Mouse (Mus musculus): ENCODE measurements at regions not wholly inside any gene's neighbourhood (a gene's known extent, or its start where the extent isn't known, plus 50 kb on each side); places are given as distances from the start of the nearest gene placed in this dataset.

GRCm38 (mm10) chr3:128226930-128227585 is 330.9 kb upstream of the Fam241a start:
- DNase-seq (ENCODE audit: low spot score in 2 of 2) = no peak

- no peak for DNase-seq (ENCODE audit: low spot score in 2 of 2)
Measured at GRCm38 (mm10) chr3:128226503-128226902, 330.4 kb upstream of the Fam241a start.

GRCm38 (mm10) chr3:128222344-128222743 is 326.2 kb upstream of the Fam241a start:
- DNase-seq (ENCODE audit: low spot score in 2 of 2) = no peak

- no peak for DNase-seq (ENCODE audit: low spot score in 2 of 2)
Measured at GRCm38 (mm10) chr3:128221625-128222024, 325.5 kb upstream of the Fam241a start.

- no peak for DNase-seq (ENCODE audit: low spot score in 2 of 2)
Measured at GRCm38 (mm10) chr3:128220776-128221550, 324.8 kb upstream of the Fam241a start.

GRCm38 (mm10) chr3:128217765-128218415 is 321.8 kb upstream of the Fam241a start:
- DNase-seq (ENCODE audit: low spot score in 2 of 2) = no peak

- DNase-seq (ENCODE audit: low spot score in 2 of 2) = no peak
Measured at GRCm38 (mm10) chr3:128212256-128212655, 316.1 kb upstream of the Fam241a start.

- DNase-seq (ENCODE audit: low spot score in 2 of 2) = no peak
Measured at GRCm38 (mm10) chr3:128210591-128210990, 314.5 kb upstream of the Fam241a start.

- DNase-seq (ENCODE audit: low spot score in 2 of 2) = no peak
Measured at GRCm38 (mm10) chr3:128206948-128207347, 310.8 kb upstream of the Fam241a start.

- DNase-seq (ENCODE audit: low spot score in 2 of 2) = no peak
Measured at GRCm38 (mm10) chr3:128206483-128206882, 310.4 kb upstream of the Fam241a start.

GRCm38 (mm10) chr3:128200574-128201235 is 304.6 kb upstream of the Fam241a start:
- DNase-seq (ENCODE audit: low spot score in 2 of 2) = no peak

GRCm38 (mm10) chr3:128199466-128199865 is 303.3 kb upstream of the Fam241a start:
- DNase-seq (ENCODE audit: low spot score in 2 of 2) = no peak

- no peak for DNase-seq (ENCODE audit: low spot score in 2 of 2)
Measured at GRCm38 (mm10) chr3:128192046-128192800, 296.1 kb upstream of the Fam241a start.

- no peak for DNase-seq (ENCODE audit: low spot score in 2 of 2)
Measured at GRCm38 (mm10) chr3:128187330-128188044, 291.4 kb upstream of the Fam241a start.

GRCm38 (mm10) chr3:128186278-128186677 is 290.2 kb upstream of the Fam241a start:
- no peak for DNase-seq (ENCODE audit: low spot score in 2 of 2)

- DNase-seq (ENCODE audit: low spot score in 2 of 2) = no peak
Measured at GRCm38 (mm10) chr3:128181221-128181908, 285.2 kb upstream of the Fam241a start.

- DNase-seq (ENCODE audit: low spot score in 2 of 2) = no peak
Measured at GRCm38 (mm10) chr3:128149216-128149615, 253.1 kb upstream of the Fam241a start.

- DNase-seq (ENCODE audit: low spot score in 2 of 2) = no peak
Measured at GRCm38 (mm10) chr3:128145329-128145728, 249.2 kb upstream of the Fam241a start.

GRCm38 (mm10) chr3:128127836-128128235 is 231.7 kb upstream of the Fam241a start:
- DNase-seq (ENCODE audit: low spot score in 2 of 2) = no peak

- DNase-seq (ENCODE audit: low spot score in 2 of 2) = no peak
Measured at GRCm38 (mm10) chr3:128126664-128127063, 230.5 kb upstream of the Fam241a start.
